Mouse (Mus musculus) testis, adult 2 months (tissue): ENCODE measurements around the gene Fam83c. TPM values are rescaled to one million over a fixed set of nuclear protein-coding genes. Genes with fewer than 3 reads are reported as not detected.

ENCODE experiments used
- H3K27ac ChIP-seq: fragments of 200-500 bp; 2 replicates; pipeline ENCODE4 v1.5.1; 2012; ENCODE audit warnings: low read depth, low read length; ENCODE audit not compliant: control insufficient read depth, insufficient read depth
- H3K27me3 ChIP-seq: fragments of 200-500 bp; 2 replicates; pipeline ENCODE4 v1.6.1; 2012; ENCODE audit warnings: mild to moderate bottlenecking, low read length, moderate library complexity; ENCODE audit not compliant: control insufficient read depth, insufficient read depth
- H3K36me3 ChIP-seq: fragments of 200-500 bp; 2 replicates; pipeline ENCODE4 v1.6.1; 2012; ENCODE audit warnings: mild to moderate bottlenecking, low read length; ENCODE audit not compliant: control insufficient read depth, insufficient read depth
- H3K4me1 ChIP-seq: fragments of 200-500 bp; 2 replicates; pipeline ENCODE4 v1.6.1; 2012; ENCODE audit warnings: low read length; ENCODE audit not compliant: control insufficient read depth, insufficient read depth
- H3K4me3 ChIP-seq: fragments of 200-500 bp; 2 replicates; pipeline ENCODE4 v1.5.1; 2012; ENCODE audit warnings: low read depth, mild to moderate bottlenecking, low read length, moderate library complexity, mixed read lengths; ENCODE audit not compliant: control insufficient read depth
- CTCF ChIP-seq: fragments of 200-500 bp; IDR thresholded peaks from 2 replicates; pipeline ENCODE4 v1.5.1; 2012; ENCODE audit warnings: low read depth, mild to moderate bottlenecking, inconsistent platforms, low read length, moderate library complexity; ENCODE audit not compliant: control insufficient read depth, insufficient read depth, insufficient replicate concordance
- POLR2A ChIP-seq: fragments of 200-500 bp; IDR thresholded peaks from 2 replicates; pipeline ENCODE4 v1.6.1; 2012; ENCODE audit warnings: low read depth, mild to moderate bottlenecking, inconsistent platforms, low read length, moderate library complexity; ENCODE audit not compliant: control insufficient read depth
- polyA plus RNA-seq: library from polyadenylated mRNA; depleted of rRNA; stranded (reverse); fragments of >200 nt; gene quantifications from 2 replicates; pipeline ENCODE4 v1.2.3, GENCODE M21; 2012; rRNA removed

Fam83c gene
- not detected in 2 replicates for polyA plus RNA-seq

DNA sequence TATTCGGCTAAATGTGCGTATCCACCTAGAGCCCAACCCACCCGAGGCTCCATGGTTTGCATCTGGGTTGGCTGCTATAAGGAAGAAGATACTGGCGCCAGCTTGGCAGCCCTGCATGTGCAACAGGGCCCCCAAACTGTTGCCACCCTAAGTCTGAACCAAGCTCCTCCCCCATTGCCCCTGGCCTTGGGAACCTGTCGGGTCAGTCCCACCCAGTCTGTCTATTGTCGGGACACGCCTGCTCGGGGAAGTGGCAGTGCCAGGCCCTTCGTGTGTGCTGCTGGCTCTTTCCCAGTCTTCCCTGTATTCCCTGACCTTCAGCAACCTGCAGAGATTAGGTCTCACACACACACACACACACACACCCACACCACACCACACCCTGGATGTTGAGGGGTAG lies at the start of gene Fam83c:
Fam83c (minus strand) TSS at position 123 of the 400 bp plus-strand sequence.
- no peak for TF ChIP-seq POLR2A
- no peak for TF ChIP-seq CTCF
- H3K4me3 ChIP-seq, result no peak within 1 kb of the TSS
- no peak within 1 kb of the TSS for H3K27ac ChIP-seq

DNA sequence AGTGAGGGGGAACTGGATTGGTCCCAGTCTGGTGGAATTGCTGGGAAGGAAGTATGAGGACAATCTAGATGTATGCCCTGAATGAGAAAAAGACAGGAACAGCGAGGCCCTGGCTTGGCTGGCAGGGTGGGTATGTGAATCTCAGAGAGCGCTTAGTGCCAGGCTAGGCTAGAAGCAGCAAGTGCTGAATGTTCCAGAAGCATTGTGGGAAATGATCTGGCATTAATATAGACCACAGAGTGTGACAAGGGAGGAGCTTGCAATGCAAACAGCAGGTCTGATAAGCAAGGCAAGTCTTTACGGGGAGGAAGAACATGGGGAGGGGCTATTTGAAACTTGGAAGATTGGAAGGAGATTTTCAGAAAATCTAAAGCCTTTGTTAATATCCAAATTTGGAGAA lies 47.4 kb upstream of the Fam83c start:
- Histone ChIP-seq H3K27me3 (no peaks in the 10 kb centered on the region), H3K36me3 (no peaks in the 10 kb centered on the region), H3K4me1 (no peaks in the 10 kb centered on the region), H3K27ac (no peak overlapping the region), H3K4me3 (no peak overlapping the region)
- TF ChIP-seq CTCF (no peak), POLR2A (no peak)

More for the DNA sequence above, at the start of gene Fam83c:
- no peaks in the 10 kb centered on the region; the same call in 1 of the 2 replicates for H3K4me1 ChIP-seq
- H3K27me3 ChIP-seq, result no peaks in the 10 kb centered on the region
- H3K36me3 ChIP-seq, result no peaks in the 10 kb centered on the region

DNA sequence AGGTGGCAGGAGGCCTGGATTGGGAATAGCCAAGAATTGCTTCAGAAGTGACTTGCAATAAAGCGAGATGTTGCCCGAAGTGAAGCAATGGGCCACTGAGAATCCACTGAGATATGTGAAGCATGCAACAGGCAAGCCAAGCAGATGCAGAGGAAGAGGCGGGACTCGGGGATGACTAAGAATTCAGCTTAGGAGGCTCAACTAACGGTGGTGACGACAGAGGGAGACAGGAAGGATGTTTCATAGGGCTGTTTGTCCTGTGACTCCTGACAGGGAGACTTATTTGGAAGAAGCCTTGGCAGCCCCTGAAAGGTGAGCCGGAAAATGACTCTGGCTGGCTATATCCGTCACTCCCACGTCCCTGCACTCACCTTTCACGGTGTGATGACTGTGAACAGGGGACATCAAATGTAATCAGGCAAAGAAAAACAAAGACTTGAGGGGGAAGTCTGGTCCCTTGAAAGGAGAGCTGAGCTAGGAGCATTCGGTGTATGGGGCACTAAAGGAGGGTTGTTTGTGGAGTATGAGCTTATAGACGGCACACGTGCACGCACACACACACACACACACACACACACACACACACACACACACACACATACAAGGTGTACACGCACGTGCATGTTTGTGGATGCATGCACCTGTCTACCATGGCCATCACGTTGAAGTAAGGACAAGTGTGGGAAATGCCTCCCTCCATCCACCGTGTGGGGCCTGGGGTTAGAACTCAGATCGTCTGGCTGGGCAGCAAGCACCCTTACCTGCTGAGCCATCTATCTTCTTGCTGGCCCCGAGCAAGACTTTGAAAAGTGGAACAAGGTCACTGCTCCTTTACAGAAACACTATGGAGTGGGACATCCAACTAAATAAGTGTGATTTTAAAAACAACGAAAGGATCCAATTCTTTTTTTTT lies 44.6 kb upstream of the Fam83c start:
- no peaks in the 10 kb centered on the region for H3K27me3 ChIP-seq
- H3K4me3 ChIP-seq, result no peak overlapping the region
- H3K27ac ChIP-seq, result no peak overlapping the region
- no peaks in the 10 kb centered on the region for H3K4me1 ChIP-seq
- no peak for TF ChIP-seq CTCF
- no peak for TF ChIP-seq POLR2A
- no peaks in the 10 kb centered on the region for H3K36me3 ChIP-seq

DNA sequence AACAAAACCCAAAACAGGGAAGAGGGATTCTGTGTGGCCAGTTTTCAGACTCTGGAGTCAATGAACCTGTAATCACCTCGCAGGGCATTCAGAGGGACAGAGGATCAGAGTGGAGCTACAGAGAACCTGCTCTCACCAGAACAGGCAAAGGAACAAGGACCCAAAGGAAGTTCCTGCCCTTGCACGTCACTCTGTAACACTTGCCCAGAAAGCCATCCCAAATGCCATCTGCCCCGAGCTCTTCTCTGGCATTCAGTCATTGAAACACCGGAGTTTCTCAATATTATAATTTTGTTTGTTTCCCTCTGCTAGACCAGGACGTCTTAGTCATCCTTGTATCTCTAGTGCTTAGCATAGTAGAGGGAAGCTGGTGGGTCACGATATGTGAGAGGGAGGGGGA lies 39.0 kb upstream of the Fam83c start:
- H3K27me3 ChIP-seq, result no peaks in the 10 kb centered on the region
- no peak for TF ChIP-seq CTCF
- TF ChIP-seq POLR2A, result no peak
- no peaks in the 10 kb centered on the region for H3K36me3 ChIP-seq
- no peak overlapping the region for H3K27ac ChIP-seq
- H3K4me1 ChIP-seq, result no peaks in the 10 kb centered on the region
- H3K4me3 ChIP-seq, result no peak overlapping the region

DNA sequence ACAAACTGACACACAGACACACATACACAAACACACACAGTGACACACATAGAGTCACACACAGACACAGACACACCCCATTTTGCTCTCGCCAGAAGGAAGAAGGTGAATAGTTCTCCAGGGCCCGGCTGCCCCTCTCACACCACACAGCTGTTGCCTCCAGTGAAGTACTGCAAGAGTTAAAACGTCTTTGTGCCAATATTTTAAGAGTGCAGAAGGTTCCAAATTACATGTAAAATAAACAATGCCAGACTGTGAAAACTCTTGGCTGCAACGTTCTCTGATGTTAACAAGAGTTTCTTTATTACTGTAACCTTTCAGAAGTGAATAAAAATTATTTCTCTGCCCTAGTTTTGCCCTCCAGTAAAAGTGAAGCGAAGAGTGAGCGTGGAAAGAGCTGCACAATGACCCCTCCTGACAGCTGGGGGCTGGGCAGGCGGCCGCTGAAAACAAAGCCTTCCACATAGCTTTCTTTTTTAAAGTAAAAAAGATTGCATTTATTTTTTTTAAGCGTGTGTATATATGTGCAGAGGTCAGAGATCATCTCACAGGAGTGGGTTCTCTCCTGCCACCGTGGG lies 38.4 kb upstream of the Fam83c start:
- Histone ChIP-seq H3K4me1 (no peaks in the 10 kb centered on the region), H3K36me3 (no peaks in the 10 kb centered on the region; the same call in 1 of the 2 replicates), H3K27ac (no peak overlapping the region), H3K4me3 (no peak overlapping the region), H3K27me3 (no peaks in the 10 kb centered on the region)
- TF ChIP-seq CTCF (no peak), POLR2A (no peak)

DNA sequence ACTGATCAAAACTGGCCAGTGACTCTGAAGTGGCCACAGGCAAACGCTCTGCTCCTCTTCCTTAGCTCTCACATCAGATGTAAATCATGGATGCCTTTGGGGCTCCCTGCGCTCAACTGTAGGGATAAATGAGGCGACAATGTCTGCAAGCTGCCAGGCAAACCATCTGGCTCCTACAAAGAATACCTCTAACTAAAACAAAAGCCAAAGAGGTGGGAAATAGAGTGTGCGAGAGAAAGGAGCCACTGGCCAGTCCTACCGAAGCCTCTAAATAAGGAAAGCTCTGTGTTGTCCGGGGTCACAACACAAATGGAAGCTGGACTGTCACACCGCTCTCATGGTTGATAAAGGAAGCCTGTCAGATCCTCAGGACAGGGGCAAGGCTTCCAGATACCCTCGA lies 37.8 kb upstream of the Fam83c start:
- no peaks in the 10 kb centered on the region for H3K27me3 ChIP-seq
- H3K27ac ChIP-seq, result no peak overlapping the region
- no peak overlapping the region for H3K4me3 ChIP-seq
- no peaks in the 10 kb centered on the region for H3K4me1 ChIP-seq
- TF ChIP-seq CTCF (no peak), POLR2A (no peak)
- H3K36me3 ChIP-seq, result no peaks in the 10 kb centered on the region; the same call in 1 of the 2 replicates

DNA sequence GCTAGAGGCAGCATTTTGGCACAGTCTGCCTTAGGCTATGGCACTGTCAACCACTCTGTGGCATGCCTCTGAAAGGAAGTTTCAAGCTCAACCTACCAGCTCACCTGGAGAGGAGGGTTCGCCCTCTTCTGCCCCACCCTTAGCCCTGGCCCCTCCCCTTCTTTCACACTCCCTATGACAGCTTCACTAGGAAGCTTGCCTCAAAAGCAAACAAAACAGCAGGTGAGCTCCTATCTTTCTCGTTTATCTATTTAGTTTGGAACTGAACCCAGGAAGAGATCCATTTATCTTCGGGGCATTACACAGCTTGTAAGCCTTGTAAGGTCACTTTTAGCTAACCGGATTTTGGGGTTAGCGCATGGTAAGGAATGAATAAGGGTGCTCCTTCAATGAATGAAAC lies 35.1 kb upstream of the Fam83c start:
- TF ChIP-seq CTCF (no peak), POLR2A (no peak)
- H3K36me3 ChIP-seq, result no peaks in the 10 kb centered on the region; the same call in 1 of the 2 replicates
- H3K4me1 ChIP-seq, result no peaks in the 10 kb centered on the region
- no peak overlapping the region for H3K27ac ChIP-seq
- H3K27me3 ChIP-seq, result no peaks in the 10 kb centered on the region
- H3K4me3 ChIP-seq, result no peak overlapping the region
